Mouse (Mus musculus) c-Kit-positive CD71-positive TER-119-negative erythroid progenitor cells, embryonic 14.5 days (primary cell): ENCODE measurements around the gene Prss47.

Source experiments
- DNase-seq: peaks from one replicate; pipeline ENCODE4 v3.0.0-alpha.2; 2013; ENCODE audit warnings: low read depth

Gene Prss47

DNA sequence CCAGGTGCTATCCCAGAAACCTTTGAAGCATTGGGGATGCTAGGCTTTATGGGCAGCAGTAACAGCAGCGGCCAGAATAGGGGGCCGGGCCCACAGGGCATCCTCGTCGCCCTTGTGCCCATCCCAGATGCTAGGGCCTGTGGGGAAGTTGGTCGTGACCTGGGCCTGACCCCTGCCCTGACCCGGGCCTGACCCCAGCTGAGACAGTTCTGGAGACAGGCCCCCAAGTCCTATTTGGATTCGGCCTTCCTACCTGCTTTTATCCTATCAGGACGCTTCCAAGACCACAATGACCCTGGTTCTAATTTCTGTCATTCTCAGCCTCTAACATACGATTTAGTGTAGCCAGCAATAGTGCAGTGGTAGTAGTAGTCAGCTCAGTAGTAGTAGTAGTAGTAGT lies at the start of gene Prss47:
Gene Prss47, minus strand, starts transcription at position 101 of the 400 bp plus-strand sequence.
- DNase-seq: no peak

DNA sequence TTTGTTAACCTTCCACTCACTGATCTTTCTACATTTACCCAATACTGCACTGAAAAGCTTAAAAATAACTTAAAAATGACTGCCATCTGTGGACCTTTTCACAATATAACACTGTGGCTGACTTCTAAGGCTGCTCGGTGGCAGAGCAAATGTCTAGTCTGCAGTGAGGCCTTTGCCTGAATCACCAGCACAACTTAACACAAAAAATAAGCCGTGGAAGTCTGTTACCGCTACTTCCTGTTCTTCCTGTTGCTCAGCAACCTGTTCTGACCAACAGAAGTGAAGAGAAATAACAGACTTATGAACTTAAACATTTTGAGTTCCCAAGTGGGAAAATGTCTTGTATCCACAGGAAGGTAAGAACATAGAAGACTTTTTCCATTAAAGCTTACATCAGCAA lies 48.7 kb upstream of the Prss47 start:
- no peak for DNase-seq

DNA sequence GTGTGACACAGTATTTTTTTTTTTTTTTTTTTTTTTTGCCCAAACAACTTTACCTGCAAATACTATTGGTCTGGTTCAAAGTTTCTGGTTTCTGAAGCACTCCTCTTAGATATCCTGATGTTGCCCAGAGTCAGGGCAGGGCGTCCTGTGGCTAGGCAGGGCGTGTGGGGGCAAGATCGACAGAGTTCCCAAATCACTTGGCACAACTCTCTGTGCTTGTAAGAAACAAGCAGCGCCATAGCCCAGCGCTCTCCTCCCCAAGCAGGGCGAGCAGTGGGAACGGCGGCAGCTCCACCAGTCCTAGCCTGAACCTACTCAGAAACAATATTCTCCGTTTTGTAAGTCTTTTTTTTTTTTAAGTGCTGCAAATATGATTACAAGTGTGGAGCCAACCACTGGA lies 48.1 kb upstream of the Prss47 start:
- no peak for DNase-seq

DNA sequence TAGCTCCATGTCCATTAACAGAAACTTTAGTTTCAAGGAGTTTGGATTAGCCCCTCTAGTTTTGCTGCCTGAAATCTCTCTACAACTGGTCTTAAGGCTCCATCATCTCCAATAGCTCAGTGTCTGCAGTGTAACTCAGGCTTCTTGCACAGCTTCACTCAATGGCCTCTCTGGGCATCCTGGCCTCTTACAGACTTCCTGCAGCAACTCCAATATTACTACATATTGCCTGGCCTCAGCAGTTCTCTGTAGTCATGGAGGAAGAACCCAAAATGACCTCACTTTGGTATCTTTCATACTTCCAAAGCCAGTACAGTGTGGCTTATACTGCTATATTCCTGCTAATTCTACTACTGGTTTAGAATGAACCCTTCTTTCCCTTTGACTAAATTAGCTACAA lies 44.5 kb upstream of the Prss47 start:
- DNase-seq: no peak

DNA sequence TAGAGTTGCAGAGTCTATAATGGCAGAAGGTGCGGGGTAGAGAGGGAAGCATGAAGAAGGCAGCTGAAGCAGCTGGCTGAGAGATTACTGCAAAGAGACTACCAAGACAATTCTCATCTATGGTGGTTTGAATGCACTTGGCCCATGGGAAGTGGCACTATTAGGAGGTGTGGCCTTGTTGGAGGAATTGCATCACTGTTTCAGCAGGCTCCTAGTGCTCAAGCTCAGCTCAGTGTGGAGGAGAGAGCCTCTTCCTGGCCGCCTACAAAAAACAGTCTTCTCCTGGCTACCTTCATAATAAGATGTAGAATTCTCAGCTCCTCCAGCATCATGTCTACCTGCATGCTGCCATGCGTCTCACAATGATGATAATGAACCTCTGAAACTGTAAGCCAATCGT lies 43.4 kb upstream of the Prss47 start:
- no peak for DNase-seq

DNA sequence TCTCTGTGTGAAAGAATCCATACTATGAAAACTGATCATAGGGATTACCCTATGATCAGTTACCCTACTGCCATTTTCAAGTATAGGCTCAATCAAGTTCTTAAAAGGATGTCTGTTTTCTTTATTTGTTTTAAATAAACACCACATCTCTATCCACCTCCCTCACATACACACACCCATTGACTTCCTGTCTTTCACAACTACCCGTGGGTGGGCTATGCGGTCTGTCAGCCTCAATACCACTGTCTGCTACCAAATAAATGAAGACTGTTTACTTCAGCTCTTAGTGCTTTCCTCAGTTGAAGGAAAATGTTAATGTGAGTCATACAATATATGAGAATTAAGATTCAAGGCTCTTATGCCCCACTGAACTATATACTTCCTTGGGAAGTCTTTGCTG lies 17.4 kb upstream of the Prss47 start:
- DNase-seq: no peak

DNA sequence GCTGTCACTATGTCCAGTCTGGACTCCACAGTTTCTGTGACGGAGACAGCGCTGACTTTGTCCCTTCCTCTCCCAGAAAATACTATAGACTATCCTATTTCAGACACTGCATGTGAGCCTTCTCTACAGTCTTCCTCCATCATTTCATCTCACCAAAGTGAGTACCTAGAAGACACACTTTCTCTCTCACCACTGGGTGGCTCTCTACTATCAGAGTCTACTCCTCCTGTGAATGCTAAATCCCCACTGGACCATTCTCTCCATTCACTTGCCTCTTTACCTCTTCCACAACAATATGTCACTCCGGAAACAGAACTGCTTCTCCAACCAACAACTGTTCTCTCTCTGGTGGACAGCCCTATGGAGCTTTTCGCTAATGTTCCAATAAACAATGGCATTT lies 17.5 kb downstream of the Prss47 start:
- no peak for DNase-seq

DNA sequence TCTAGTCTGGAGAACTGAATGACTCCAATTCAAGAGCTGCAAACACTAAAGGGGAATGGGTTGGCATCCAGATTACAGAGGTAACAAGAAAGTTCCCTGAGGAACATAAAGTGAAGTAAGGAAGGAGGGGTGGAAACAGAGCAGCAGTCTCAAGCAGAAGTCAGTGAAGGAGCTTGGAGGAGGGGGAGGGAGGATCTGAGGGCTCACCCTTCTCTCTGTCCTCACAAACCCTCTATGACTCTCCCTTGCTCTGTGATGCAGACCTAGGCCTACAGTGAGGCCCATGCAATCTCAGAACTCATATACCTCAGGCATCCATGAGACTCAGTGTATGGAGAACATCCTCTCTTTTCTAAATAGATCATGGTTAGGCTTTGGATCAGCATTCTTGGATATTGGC lies 19.8 kb downstream of the Prss47 start, which contains the start of gene Spata31d1c:
Gene Spata31d1c, plus strand, starts transcription at position 301 of the 400 bp plus-strand sequence.
- DNase-seq: no peak

DNA sequence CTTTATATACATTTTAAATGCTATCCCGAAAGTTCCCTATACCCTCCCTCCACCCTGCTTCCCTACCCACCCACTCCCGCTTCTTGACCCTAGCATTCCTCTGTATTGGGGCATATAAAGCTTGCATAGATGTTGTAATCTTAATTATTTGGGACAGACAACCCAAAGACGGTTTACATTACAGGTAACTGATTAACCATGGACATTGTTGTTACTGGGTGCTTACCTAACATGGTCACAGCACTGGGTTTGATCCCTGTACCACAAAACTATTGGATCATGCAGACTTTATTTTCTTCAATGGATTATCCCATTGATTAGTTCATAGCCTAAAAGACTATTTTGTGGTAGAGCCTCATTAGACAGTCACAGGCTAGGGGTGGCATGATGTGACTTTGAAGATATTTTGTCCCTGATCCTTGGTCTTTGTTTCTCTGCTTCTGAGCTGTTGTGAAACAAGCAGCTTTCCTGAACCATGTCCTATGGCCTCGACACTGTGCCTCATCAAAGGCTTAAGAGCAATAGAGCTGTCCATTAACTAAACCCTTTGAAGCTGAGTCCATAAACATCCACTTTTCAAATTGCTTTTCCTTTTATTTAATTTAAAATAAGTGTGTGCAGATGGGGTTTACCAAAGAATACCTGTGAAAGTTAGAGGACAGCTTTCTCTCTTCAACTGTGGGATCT lies 41.4 kb downstream of the Prss47 start:
- DNase-seq: no peak

DNA sequence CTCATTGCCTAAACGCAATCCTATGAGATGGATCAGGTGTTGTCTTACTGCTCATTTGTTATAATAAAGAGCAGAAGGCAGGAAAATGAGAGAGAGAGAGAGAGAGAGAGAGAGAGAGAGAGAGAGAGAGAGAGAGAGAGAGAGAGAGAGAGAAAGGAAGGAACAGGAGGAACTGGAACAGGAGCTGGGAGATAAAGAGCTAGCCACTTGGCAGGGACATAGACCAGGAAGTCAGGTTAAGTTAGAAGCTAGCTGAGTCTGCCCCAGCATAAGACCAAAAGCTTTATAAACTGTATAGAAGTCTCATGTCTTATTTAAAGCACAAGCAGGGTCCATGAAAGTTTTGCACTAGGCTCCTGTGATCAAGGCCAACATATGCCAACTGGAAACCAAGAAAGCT lies 44.6 kb downstream of the Prss47 start:
- no peak for DNase-seq

DNA sequence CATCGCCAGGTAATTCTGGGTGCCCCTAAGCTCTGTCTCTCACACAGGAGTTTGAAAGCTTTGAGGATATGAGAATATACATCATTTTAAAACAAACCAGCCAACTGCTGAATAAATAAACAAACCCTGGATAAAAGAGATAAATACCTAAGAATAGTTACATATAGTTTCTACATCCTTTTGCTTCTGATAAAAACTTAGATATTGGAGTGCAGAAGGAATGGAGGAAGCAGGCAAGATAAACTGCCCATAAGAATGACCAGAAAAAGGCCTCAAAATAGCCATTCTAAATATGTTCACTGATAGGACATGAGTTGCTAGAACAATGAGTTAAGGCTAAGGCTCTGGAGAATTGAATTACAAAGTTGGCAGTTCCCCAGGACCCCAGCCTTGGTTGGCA lies 45.8 kb downstream of the Prss47 start:
- DNase-seq: no peak

DNA sequence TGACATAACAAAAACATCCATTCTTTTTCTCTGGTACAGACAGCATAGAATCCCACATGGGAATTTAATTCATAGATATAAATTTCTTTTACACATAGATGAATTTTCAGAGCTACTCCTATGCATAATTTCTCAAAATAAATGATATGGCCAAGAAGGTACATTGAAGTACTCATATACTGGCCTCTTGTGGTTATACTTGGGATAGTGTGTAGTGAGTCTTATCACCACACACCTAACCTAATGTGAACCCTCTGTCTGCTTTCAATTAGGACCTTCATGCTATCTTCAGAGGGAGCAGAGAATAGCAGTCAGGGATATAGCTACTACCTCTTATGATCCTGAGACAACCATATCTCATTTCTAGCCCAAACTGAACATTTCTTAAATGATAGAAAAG lies 47.1 kb downstream of the Prss47 start:
- DNase-seq: peak; percentile 5
